Mouse (Mus musculus): ENCODE results near the gene P4ha3.
A peak's percentile ranks its signal among the peaks of the same experiment; 100 is the strongest.
"Not testable (repeated sequence)": the region's sequence is repeated elsewhere in the genome, so short reads cannot be mapped to it uniquely, and the experiment has no call there.

The P4ha3 gene

DNA sequence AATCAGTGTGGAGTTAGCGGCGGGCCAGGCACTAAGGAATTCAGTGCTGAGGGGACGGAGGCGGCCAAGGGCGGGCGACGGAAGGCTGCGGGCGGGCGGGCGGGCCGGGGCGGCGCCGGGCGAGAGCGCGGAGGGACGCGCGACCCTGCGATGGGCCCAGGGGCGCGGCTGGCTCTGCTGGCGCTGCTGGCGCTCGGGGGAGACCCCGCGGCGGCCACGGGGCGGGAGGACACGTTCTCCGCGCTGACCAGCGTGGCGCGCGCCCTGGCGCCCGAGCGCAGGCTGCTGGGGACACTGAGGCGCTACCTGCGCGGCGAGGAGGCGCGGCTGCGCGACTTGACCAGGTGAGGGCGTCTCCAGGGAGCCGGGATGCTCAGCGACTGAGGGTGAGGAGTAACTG is at the start of gene P4ha3:
P4ha3 (plus strand) TSS at position 138 of the 400 bp plus-strand sequence.
- no peak for DNase-seq (ENCODE audit: low spot score in 2 of 2)

GRCm38 (mm10) chr7:100238271-100238670 is 47.0 kb upstream of the P4ha3 start:
- no peak for DNase-seq (ENCODE audit: low spot score in 2 of 2)

GRCm38 (mm10) chr7:100240601-100241000 is 44.7 kb upstream of the P4ha3 start:
- no peak for DNase-seq (ENCODE audit: low spot score in 2 of 2)

DNA sequence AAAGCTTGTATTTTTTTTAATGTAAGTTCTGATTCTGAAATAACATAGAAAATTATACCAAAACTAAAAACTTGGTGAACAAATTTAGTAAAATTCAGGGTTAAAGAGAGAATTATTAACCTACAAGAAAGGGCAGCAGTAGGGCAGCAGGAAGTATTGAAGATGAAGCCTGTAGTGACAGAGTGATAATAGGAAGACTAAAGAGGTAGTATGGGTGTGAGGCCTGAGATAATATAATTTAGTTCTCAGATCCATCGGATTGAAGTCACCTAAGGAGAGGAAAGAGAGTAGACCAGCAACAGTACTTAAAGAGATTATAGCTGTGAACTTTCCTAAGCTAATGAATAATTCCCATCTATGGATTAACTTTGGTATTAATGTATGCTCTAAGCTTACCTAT is 42.3 kb upstream of the P4ha3 start:
- no peak for DNase-seq (ENCODE audit: low spot score in 2 of 2)

GRCm38 (mm10) chr7:100244225-100244624 is 41.1 kb upstream of the P4ha3 start:
- no peak for DNase-seq (ENCODE audit: low spot score in 2 of 2)

DNA sequence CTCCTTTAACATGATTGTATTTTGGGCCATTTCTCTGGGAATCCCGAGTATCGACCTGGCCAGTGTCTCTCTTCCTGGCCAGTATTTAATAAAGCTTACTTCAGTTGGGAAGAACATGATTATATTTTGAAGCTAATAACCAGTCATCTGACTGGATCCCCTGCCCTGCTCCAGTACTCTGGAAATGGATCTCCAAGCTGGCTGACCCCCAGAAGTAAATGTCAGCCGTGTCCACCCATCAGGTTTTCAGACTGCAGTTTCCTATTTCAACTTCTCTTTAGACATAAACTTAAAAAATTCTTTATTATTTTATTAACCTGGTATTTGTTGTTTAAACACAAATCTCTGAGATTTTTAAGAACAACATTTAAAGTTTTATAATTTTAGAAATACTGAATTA is 40.1 kb upstream of the P4ha3 start:
- DNase-seq (ENCODE audit: low spot score in 2 of 2): no peak

- no peak for DNase-seq (ENCODE audit: low spot score in 2 of 2)
Measured at GRCm38 (mm10) chr7:100250667-100251066, 34.7 kb upstream of the P4ha3 start.

DNA sequence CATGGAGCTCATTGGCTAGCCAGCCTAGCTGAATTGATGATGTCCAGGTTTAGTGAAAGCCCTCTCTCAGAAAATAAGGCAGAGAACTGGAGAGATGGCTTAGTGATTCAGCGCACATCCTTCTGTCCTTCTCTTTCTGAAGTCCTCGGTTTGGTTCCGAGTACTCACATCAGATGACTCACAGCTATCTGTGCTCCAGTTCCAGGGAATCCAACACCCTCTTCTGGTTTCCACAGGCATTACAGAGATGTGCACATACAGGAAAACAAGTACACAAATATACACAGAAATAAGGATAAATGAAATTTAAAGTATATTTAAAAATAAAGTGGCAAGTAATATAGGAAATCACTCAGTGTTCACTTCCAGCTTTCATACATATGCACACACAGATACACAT is 23.0 kb upstream of the P4ha3 start:
- DNase-seq (ENCODE audit: low spot score in 2 of 2): no peak

DNA sequence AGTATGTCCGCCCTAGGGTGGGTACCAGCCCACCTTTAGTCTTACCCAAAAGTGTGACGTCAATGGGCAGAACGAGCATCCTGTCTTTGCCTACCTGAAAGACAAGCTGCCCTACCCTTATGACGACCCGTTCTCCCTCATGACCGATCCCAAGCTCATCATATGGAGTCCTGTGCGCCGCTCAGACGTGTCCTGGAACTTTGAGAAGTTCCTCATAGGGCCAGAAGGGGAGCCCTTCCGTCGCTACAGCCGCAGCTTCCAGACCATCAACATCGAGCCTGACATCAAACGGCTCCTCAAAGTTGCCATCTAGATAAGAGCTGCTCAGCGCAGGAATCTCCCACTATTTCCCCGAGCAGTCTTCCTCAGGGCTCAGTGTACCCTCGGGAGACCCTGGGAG is 20.4 kb upstream of the P4ha3 start:
- not testable (repeated sequence) for DNase-seq (ENCODE audit: low spot score in 2 of 2)

DNA sequence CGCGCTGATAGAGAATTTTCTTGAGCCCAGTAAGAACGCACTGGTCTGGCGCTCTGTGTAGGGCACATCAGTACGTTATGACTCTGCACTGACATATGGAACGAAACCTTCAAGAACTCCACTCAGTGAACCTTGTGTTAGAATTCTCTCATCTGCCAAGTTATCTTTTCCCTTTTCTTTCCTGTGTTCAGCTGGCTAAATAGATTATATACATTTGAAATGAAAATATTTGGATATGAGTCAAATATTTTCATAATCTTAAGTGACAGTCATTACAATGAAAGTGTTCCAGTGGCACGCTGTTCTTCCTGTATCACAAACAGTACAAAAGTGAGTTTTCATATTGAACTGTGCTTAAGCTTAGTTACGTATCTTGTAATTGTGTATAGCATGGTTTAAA is 13.0 kb upstream of the P4ha3 start:
- no peak for DNase-seq (ENCODE audit: low spot score in 2 of 2)

- DNase-seq (ENCODE audit: low spot score in 2 of 2): no peak
Measured at GRCm38 (mm10) chr7:100274507-100274906, 10.8 kb upstream of the P4ha3 start.

- DNase-seq (ENCODE audit: low spot score in 2 of 2): no peak
Measured at GRCm38 (mm10) chr7:100276397-100276796, 8.9 kb upstream of the P4ha3 start.

DNA sequence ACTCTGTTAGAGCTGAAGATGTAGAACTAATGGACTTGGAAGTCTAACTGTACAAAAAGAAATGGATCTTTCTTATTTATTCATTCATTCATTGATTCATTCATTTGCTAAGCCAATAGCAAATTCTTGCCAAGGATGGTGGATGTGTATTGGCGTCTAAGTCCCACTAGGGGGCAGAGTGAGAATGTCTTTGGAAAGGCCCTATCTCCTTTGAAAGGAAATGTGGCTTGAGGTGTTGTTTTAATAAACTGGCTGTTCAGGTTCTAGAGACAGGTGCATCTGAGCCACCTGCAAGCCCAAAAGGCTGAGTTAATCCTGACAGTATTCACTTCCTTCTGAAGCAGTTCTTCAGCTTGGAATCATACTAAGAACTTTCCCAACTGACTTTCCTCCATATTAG is 5.5 kb upstream of the P4ha3 start:
- DNase-seq (ENCODE audit: low spot score in 2 of 2): peak in 1 of 2 experiments; percentile 60

- DNase-seq (ENCODE audit: low spot score in 2 of 2): no peak
Measured at GRCm38 (mm10) chr7:100281596-100281995, 3.7 kb upstream of the P4ha3 start.

GRCm38 (mm10) chr7:100283298-100283697 is 2.0 kb upstream of the P4ha3 start:
- DNase-seq (ENCODE audit: low spot score in 2 of 2): no peak

DNA sequence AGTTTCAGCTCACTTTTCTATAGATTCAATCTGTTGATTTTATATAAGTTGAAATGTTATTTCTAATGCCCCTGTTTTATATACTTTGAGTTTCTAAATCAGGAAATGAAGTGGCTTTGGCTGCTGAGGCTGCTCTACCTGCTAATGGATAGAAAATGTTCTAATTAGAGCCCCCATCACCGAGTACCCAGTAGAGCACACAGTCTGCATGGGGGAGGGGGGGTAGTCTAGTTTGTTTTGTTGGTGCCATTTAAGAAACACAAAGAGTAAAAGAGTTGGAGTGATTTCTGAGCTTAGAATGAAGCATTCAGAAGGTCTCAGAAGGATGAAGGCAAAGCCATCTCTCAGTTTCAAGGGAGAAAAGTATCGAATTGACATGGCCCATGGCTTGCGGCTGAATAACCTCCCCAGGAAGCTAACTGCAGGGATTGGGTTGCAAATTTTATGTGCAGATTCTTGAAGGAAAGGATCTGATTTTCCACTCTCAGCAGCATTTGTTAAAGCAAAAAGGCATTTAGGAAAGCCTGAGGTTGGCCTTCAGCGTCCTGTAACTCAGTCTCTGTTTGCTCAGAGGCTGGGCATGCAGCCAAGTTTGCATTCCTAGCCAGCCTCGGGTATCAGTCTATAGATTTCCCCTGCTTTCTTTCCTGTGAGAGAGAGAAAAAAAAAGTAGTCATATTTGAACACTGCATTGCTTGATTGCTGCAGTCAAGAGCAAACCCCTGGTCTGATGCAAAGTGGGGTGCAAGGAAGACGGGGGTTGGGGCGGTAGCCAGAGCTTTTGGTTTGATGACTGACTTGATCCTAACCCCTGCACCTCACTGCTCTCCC is 2.6 kb downstream of the P4ha3 start:
- no peak for DNase-seq (ENCODE audit: low spot score in 2 of 2)

DNA sequence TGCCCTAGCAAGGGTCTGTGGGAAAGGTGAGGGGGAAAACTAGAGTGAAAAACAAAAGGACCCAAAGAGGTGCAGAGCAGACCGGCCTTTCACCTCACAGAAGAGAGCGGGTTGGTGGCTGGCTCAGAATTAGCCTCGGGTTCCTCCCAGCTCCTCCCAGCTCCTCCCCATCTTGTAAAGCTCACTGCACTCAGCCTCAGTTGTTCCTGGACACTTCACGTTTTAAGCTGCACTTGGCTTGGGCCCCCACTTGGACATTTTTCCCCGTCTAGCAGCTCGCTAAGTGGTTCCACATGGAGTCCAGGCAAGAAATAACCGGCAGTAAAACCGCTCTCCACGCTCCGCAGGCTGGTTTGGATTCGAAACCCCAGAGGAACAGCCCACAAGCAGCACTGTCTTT is 3.3 kb downstream of the P4ha3 start:
- no peak for DNase-seq (ENCODE audit: low spot score in 2 of 2)

- no peak for DNase-seq (ENCODE audit: low spot score in 2 of 2)
Measured at GRCm38 (mm10) chr7:100293546-100293945, 8.2 kb downstream of the P4ha3 start.

GRCm38 (mm10) chr7:100295745-100296144 is 10.4 kb downstream of the P4ha3 start:
- no peak for DNase-seq (ENCODE audit: low spot score in 2 of 2)

DNA sequence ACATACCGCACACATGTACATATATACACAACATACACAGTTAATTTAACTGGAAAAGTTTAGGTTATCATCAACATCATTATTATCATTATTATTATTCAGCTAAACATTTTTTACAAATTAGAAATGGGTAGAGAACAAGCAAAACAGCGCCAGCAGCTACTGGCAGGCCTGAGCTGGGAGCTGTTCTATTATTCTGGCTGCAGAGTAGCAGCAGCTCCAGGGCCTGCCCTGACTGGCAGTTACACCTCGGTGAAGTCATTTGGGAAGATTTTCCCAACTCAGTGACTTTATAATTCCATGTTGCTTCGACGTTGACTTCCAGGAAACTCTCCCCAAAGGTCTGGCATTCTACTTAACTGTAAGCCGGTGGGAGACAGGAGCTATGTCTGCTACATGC is 11.4 kb downstream of the P4ha3 start:
- no peak for DNase-seq (ENCODE audit: low spot score in 2 of 2)

DNA sequence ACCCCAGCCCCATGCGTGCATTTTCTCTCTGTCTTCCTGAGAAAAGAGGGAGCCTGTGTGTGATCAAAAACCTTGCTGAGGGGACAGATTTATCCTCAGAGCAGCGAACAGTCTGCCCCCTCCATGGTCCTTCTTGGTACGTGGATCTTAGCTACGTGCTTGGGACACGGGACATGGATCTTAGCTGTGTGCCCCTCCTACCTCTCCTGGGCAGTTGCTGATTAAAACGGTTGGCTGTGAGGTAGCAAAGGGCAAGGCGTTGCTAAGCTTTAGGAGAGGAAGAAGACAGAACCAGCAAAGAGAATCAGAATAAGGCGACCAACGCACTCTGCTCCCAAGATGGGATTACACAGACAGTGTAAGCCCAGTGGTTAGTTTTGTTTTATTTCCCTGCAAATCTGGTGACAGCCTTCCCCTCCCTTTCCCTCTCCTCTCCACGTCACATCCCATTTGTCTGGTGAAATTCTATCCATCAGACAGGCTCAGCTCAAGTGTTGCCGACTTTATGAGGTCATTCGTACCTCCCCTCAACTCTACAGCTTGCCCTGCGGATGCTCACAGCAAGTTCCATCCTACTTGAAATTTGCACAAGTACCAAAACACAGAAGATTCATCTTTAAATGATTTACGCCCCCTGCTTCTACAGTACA is 13.7 kb downstream of the P4ha3 start:
- no peak for DNase-seq (ENCODE audit: low spot score in 2 of 2)

- DNase-seq (ENCODE audit: low spot score in 2 of 2): no peak
Measured at GRCm38 (mm10) chr7:100301390-100301789, 16.1 kb downstream of the P4ha3 start.

GRCm38 (mm10) chr7:100302316-100302715 is 17.0 kb downstream of the P4ha3 start:
- DNase-seq (ENCODE audit: low spot score in 2 of 2): peak; percentile 68 to 70
